Mouse (Mus musculus) spleen, adult 18-20 months (tissue): ENCODE measurements around the gene Pcx.

ENCODE experiments used
- DNase-seq, 2 experiments: peaks; one replicate each; pipeline ENCODE4 v3.0.0; 2022; ENCODE audit warnings: mixed read lengths in 2 of 2

Gene Pcx

GRCm38 (mm10) chr19:4497263-4497973 lies 12.9 kb upstream of the Pcx start:
- peak in 1 of 2 experiments; percentile 50 for DNase-seq

GRCm38 (mm10) chr19:4498062-4498933 lies 12.0 kb upstream of the Pcx start, which contains the start of gene 2010003K11Rik:
Gene 2010003K11Rik, minus strand, starts transcription at chr19:4498583.
- DNase-seq = no peak

- no peak for DNase-seq
These were observed 7.6 kb upstream of the Pcx start for GRCm38 (mm10) chr19:4502701-4503100.

- no peak for DNase-seq
These were observed 5.4 kb upstream of the Pcx start for GRCm38 (mm10) chr19:4504830-4505229.

GRCm38 (mm10) chr19:4507746-4508145 lies 2.5 kb upstream of the Pcx start:
- DNase-seq = no peak

GRCm38 (mm10) chr19:4511116-4511841 lies 1.0 kb downstream of the Pcx start:
- no peak for DNase-seq

GRCm38 (mm10) chr19:4513236-4513858 lies 3.1 kb downstream of the Pcx start:
- no peak for DNase-seq

GRCm38 (mm10) chr19:4515746-4516145 lies 5.5 kb downstream of the Pcx start:
- no peak for DNase-seq

- DNase-seq = no peak
These were observed 6.0 kb downstream of the Pcx start for GRCm38 (mm10) chr19:4516288-4516687.

GRCm38 (mm10) chr19:4517483-4517882 lies 7.2 kb downstream of the Pcx start:
- no peak for DNase-seq

- DNase-seq = no peak
These were observed 11.3 kb downstream of the Pcx start for GRCm38 (mm10) chr19:4521426-4522050.

- no peak for DNase-seq
These were observed 24.4 kb downstream of the Pcx start for GRCm38 (mm10) chr19:4534646-4535045.

- DNase-seq = no peak
These were observed 25.6 kb downstream of the Pcx start for GRCm38 (mm10) chr19:4535922-4536321.

- no peak for DNase-seq
These were observed 26.3 kb downstream of the Pcx start for GRCm38 (mm10) chr19:4536606-4537005.

GRCm38 (mm10) chr19:4540263-4540662 lies 30.0 kb downstream of the Pcx start:
- DNase-seq = no peak

- no peak for DNase-seq
These were observed 30.7 kb downstream of the Pcx start for GRCm38 (mm10) chr19:4540992-4541391.

GRCm38 (mm10) chr19:4542081-4542480 lies 31.8 kb downstream of the Pcx start:
- no peak for DNase-seq

- DNase-seq = no peak
These were observed 34.8 kb downstream of the Pcx start for GRCm38 (mm10) chr19:4545091-4545490.

GRCm38 (mm10) chr19:4545841-4546240 lies 35.6 kb downstream of the Pcx start:
- no peak for DNase-seq

GRCm38 (mm10) chr19:4547801-4548200 lies 37.5 kb downstream of the Pcx start:
- DNase-seq = no peak

GRCm38 (mm10) chr19:4548305-4548883 lies 38.1 kb downstream of the Pcx start:
- no peak for DNase-seq

GRCm38 (mm10) chr19:4554248-4554647 lies 44.0 kb downstream of the Pcx start:
- DNase-seq = no peak
